Mouse (Mus musculus): ENCODE data around the gene Slc4a11.
A peak's percentile ranks its signal among the peaks of the same experiment; 100 is the strongest.
"Not testable (repeated sequence)": the region's sequence is repeated elsewhere in the genome, so short reads cannot be mapped to it uniquely, and the experiment has no call there.

Slc4a11 gene

DNA sequence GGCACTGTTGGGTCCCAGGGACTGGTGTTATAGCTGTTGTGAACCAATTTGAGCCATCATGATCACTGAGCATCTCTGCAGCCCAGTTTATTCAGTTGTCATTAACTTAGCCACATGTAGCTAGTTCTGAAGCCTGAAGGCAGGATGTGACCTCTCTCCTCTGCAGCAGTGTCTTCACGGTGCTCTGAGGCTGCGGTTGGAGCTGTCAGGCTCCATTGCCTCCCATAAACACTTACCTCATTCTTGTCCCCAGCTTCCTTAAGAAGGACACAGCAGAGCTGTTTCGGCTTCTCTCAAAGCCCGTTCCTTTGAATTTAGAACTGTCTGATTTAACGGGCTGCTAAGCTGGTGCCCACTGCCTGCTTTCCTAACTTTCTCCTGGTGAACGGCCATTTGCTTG, 17.4 kb downstream of the Slc4a11 start:
- DNase-seq (ENCODE audit: low read depth, low spot score) = no peak

GRCm38 (mm10) chr2:130679154-130679553, 18.2 kb downstream of the Slc4a11 start:
- no peak for DNase-seq (ENCODE audit: low read depth, low spot score)

DNA sequence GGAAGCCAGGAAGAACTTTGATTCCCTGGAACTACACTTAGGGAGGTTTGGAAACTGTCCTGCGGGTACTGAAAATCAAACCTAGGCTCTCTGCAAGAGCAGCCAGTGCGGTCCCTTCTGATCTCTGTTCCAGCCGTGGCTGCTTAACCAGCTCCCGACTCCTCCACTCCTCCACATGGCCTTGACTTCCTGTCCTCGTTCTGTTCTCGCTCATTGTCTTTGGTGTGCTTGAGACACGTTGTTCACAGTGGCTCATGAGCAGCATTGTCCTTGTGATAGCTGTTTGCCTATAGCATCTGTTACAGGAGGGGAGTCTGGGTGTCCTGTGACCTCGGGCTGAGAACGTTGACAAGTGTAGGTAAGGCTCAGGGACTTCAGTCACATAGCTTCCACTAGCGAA, 20.1 kb downstream of the Slc4a11 start:
- no peak for DNase-seq (ENCODE audit: low read depth, low spot score)

DNA sequence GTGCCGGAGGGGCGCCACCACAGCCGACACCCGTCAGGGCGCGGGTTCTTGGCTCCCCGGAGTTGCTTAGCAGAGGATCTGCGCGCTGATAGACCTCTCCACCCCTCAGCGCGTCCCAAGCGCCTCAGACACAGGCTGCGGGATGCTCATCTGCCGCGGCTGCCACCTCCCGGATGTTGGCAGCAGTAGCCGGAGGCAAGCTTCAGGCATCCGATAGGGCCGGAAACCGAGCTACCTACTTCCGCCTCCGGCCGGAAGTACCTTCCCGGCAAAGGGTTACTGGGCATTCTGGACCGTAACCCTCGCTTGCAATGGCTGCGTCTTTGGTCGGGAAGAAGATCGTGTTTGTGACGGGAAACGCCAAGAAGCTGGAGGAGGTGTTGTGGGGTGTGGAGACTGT, 29.8 kb downstream of the Slc4a11 start, which contains the start of gene Itpa:
TSS of gene Itpa (plus strand) at position 52 of the 400 bp plus-strand sequence.
- DNase-seq (ENCODE audit: low read depth, low spot score) = peak; percentile 97

GRCm38 (mm10) chr2:130664102-130664701, 33.1 kb downstream of the Slc4a11 start, which contains the start of gene Ddrgk1:
Ddrgk1 (minus strand) TSS chr2:130664659.
- peak; percentile 99 for DNase-seq (ENCODE audit: low read depth, low spot score)

GRCm38 (mm10) chr2:130663342-130663741, 34.0 kb downstream of the Slc4a11 start:
- no peak for DNase-seq (ENCODE audit: low read depth, low spot score)

GRCm38 (mm10) chr2:130658530-130658929, 38.8 kb downstream of the Slc4a11 start:
- DNase-seq (ENCODE audit: low read depth, low spot score) = peak; percentile 66

- DNase-seq (ENCODE audit: low read depth, low spot score) = peak; percentile 95
Measured at GRCm38 (mm10) chr2:130657541-130657940, 39.8 kb downstream of the Slc4a11 start.

DNA sequence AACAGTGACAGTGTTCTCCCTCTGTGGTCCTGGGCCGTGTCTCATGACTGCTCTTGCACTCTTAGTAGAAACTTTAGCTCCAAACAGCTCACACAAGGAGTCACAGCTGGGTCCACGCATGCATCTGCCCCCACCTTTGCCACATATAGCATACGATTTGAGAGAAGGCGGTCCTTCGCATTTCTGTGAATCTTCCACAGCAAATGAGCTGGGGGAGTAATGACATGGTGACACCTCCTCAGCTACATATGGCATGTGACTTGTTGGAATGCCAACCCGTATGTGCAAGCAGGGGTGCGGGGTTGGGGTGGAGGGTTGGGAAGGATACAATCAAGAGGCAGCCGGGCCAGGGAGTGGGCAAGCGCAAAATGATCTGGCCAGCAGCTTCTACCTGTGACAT, 40.8 kb downstream of the Slc4a11 start:
- peak; percentile 92 for DNase-seq (ENCODE audit: low read depth, low spot score)

- DNase-seq (ENCODE audit: low read depth, low spot score) = no peak
Measured at GRCm38 (mm10) chr2:130655660-130656339, 41.5 kb downstream of the Slc4a11 start.

GRCm38 (mm10) chr2:130653760-130654159, 43.6 kb downstream of the Slc4a11 start:
- DNase-seq (ENCODE audit: low read depth, low spot score) = no peak

DNA sequence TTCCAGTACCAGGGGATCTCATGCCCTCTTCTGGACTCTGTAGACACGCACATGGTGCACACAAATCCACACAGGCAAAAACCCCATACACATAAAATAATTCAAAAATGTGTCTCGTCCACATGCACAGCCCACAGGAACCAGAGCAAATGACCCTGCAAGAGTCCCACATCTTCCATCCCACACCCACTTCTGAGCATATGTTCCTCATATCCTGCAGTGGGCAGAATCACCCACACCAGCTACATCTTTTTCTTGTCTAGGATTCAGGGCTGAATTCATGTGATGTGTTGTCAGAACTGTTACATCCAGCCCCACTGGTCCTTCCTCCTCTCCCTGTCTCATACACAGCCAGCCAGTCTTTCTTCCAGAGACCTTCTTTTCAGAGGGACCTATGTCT, 44.0 kb downstream of the Slc4a11 start:
- peak; percentile 74 for DNase-seq (ENCODE audit: low read depth, low spot score)

GRCm38 (mm10) chr2:130649028-130649427, 48.3 kb downstream of the Slc4a11 start:
- DNase-seq (ENCODE audit: low read depth, low spot score) = not testable (repeated sequence)

GRCm38 (mm10) chr2:130645198-130645597, 52.1 kb downstream of the Slc4a11 start:
- no peak for DNase-seq (ENCODE audit: low read depth, low spot score)

DNA sequence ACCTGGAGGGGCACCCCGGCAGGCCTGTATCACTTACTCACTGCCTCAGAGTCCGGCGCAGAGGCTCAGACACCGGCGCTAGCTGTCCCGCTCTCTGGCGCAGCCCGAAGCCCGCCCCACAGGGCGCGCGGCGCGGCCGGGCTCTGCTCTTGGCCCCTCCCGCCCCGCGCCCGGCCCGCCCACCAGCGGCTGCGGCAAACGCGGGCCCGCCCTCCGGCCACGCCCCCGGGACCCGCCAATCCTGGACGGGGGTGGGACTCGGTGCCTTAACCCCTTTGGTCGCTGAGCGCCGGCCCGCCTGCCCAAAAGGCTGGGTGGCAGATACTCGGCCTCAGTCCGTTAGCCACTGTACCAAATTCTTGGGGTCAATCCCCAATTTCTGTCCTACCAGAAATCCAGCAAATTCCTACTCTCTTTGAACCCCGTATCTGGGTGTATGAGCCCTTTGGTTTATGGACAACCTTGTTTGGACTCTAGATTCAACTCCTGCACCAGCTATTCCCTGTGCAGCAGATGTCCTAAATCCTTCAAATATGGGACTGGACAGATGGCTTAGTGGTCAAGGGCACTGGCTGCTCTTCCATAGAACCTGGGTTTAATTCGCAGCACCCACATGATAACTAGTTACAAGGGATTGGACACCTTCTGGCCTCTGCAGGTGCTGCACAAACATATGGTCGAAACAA, 54.5 kb downstream of the Slc4a11 start, which contains the start of gene Lzts3:
TSS of gene Lzts3 (minus strand) at position 120 of the 686 bp plus-strand sequence.
- peak; percentile 95 for DNase-seq (ENCODE audit: low read depth, low spot score)

DNA sequence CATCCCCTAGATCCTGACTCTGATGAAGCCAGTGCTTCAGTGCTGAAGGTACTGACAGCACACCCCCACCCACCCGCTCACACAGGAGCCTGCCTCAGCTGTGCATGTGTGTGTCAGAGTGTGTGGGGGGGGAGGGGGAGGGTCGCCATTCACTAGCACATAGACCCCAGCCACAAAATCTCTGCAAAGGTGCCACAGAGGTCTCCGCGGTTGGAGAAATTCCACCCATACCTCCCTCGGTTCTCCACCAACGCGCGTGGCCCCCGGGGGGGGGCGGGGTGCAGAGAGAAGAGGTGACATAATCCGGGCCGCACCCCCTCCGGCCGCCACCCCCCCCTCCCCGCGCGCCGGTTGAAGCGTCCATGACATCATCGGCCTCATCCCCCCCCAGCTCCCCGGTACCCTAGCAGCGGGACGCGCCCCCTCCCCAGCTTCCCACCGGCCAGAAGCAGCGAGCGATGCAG, 55.1 kb downstream of the Slc4a11 start:
- DNase-seq (ENCODE audit: low read depth, low spot score) = peak; percentile 77

- no peak for DNase-seq (ENCODE audit: low read depth, low spot score)
Measured at GRCm38 (mm10) chr2:130641351-130642025, 55.8 kb downstream of the Slc4a11 start.

DNA sequence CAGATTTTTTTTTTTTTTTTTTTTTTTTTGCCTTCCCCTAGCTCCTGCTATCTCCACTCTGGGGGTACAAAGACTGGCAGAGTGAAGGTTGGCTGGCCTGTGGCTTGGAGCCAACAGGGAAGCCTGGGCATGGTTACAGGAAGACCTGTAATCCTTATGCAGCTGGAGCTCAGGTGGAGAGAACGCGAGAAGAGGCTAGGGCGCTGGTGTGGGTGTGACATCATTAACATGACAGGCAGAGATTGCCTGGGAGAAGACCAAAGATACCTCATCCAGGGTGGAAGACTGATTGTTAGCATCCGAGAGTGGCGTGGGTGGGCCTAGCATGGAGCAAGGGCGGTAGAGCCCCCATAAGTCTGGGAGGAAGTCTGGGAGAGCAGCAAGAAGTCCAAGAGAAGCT, 58.0 kb downstream of the Slc4a11 start:
- DNase-seq (ENCODE audit: low read depth, low spot score) = peak; percentile 49

- DNase-seq (ENCODE audit: low read depth, low spot score) = no peak
Measured at GRCm38 (mm10) chr2:130638101-130638611, 59.2 kb downstream of the Slc4a11 start.

GRCm38 (mm10) chr2:130635847-130636246, 61.5 kb downstream of the Slc4a11 start:
- DNase-seq (ENCODE audit: low read depth, low spot score) = peak; percentile 60

GRCm38 (mm10) chr2:130634739-130635411, 62.4 kb downstream of the Slc4a11 start:
- peak; percentile 72 for DNase-seq (ENCODE audit: low read depth, low spot score)
